In genomic region chr16:33379219-33379943, GRCm38 (mm10) we compare ENCODE assay signal across 7 mouse cellular contexts. TPM values are rescaled to one million over a fixed set of nuclear protein-coding genes. Genes with fewer than 3 reads are reported as not detected.
DNase-seq lines count a peak whose midpoint lies in the region; ATAC-seq and TF ChIP-seq lines count a peak whose summit lies in the region.

No protein-coding gene starts in this region.

- H3K9ac ChIP-seq in forebrain, embryonic 12.5 days = peak overlapping the region; percentile 99

- H3K27me3 ChIP-seq in spleen, adult 2 months (ENCODE audit: control insufficient read depth, insufficient read depth, low read length) = no peaks in the 10 kb centered on the region
- no peaks in the 10 kb centered on the region for H3K27me3 ChIP-seq in forebrain, embryonic 12.5 days
- no peaks in the 10 kb centered on the region for H3K27me3 ChIP-seq in small intestine, adult 2 months (ENCODE audit: control insufficient read depth, insufficient read depth, low read length)

- whole genome bisulfite sequencing in spleen, adult 2 months = 48% methylated on average over 6 of the region's 6 CpGs
- 55% methylated on average over 6 of the region's 6 CpGs for whole genome bisulfite sequencing in forebrain, embryonic 12.5 days
- WGBS in small intestine, adult 2 months = 29% methylated on average over 6 of the region's 6 CpGs

- no peaks in the 10 kb centered on the region; the same call in 1 of the 2 replicates for H3K4me1 ChIP-seq in spleen, adult 2 months (ENCODE audit: control insufficient read depth, insufficient read depth, insufficient read length)
- H3K4me1 ChIP-seq in forebrain, embryonic 12.5 days = peaks cover 26% of the 10 kb centered on the region
- peaks cover 3% of the 10 kb centered on the region for H3K4me1 ChIP-seq in small intestine, adult 2 months (ENCODE audit: control insufficient read depth, insufficient read depth, insufficient read length, low read length)

- TF ChIP-seq CTCF in spleen, adult 2 months (IDR thresholded peaks at IDR 0.05; ENCODE audit: extremely low read depth, insufficient read depth, insufficient read length, insufficient replicate concordance) = no peak
- TF ChIP-seq CTCF in small intestine, adult 2 months (IDR thresholded peaks at IDR 0.05; ENCODE audit: extremely low read depth, insufficient read length, insufficient replicate concordance, low read depth, low read length) = no peak

- H3K9me3 ChIP-seq in forebrain, embryonic 12.5 days = no peaks in the 10 kb centered on the region

- H3K4me3 ChIP-seq in spleen, adult 2 months (ENCODE audit: extremely low read depth, insufficient read depth, insufficient read length) = 0 out of 2 replicates have a peak overlapping the region, but pooled peaks have one; percentile 93
- peak overlapping the region; percentile 92 for H3K4me3 ChIP-seq in forebrain, embryonic 12.5 days (replicated peaks)
- H3K4me3 ChIP-seq in small intestine, adult 2 months (ENCODE audit: low read depth, low read length) = no peak overlapping the region

- peak overlapping the region; percentile 91 for H3K4me2 ChIP-seq in forebrain, embryonic 12.5 days

- DNase-seq in spleen, adult 2 months (ENCODE audit: low read depth in 1 of 2, low spot score in 2 of 2) = no peak
- DNase-seq in spleen, adult 18-20 months = no peak
- DNase-seq in kidney, postnatal 36 days = peak; percentile 34 to 61
- no peak for DNase-seq in urinary bladder, postnatal 14 days (ENCODE audit: low spot score)

- no peak for ATAC-seq in forebrain, embryonic 12.5 days (ENCODE audit: low FRiP score)
- ATAC-seq in inflammation-experienced regulatory T-cells, adult 6 months = no peak

- no peaks in the 10 kb centered on the region for H3K36me3 ChIP-seq in spleen, adult 2 months (ENCODE audit: control insufficient read depth, insufficient read depth, low read length)
- no peaks in the 10 kb centered on the region for H3K36me3 ChIP-seq in forebrain, embryonic 12.5 days (replicated peaks)
- H3K36me3 ChIP-seq in small intestine, adult 2 months (ENCODE audit: control insufficient read depth, insufficient read depth, low read length) = no peaks in the 10 kb centered on the region

- no peak for TF ChIP-seq POLR2A in spleen, adult 2 months (IDR thresholded peaks at IDR 0.05; ENCODE audit: low read depth, low read length)
- TF ChIP-seq POLR2A in small intestine, adult 2 months (IDR thresholded peaks at IDR 0.05; ENCODE audit: low read depth, low read length) = no peak

- no peak overlapping the region for H3K27ac ChIP-seq in spleen, adult 2 months (ENCODE audit: insufficient read depth, low read length)
- peak overlapping the region; percentile 96 for H3K27ac ChIP-seq in forebrain, embryonic 12.5 days
- peak overlapping the region; percentile 85 for H3K27ac ChIP-seq in small intestine, adult 2 months (ENCODE audit: insufficient read depth, low read depth, low read length)

RNA-seq across cellular contexts. Expression of gene Zfp148, which starts 1.3 kb away (rescaled TPM):
- polyA plus RNA-seq in spleen, adult 2 months (2012; rRNA removed) = 5.0 and 5.7 TPM in 2 replicates
- 71.1 and 71.2 TPM in 2 replicates for polyA plus RNA-seq in forebrain, embryonic 12.5 days (2016; fragmentation: Nextera tagmentation; extraction: Ambion mirVana)
- polyA plus RNA-seq in small intestine, adult 2 months (2012; rRNA removed) = 1.5 and 4.0 TPM in 2 replicates
- 10 to 100 TPM; 45.9 to 50.1 (median 46.0) TPM for polyA plus RNA-seq in inflammation-experienced regulatory T-cells, adult 6 months (2017; shearing (Covaris generic))

Comparison
In these comparisons a context has a peak if more than half of its experiments do, and no peak if none do; other contexts are left out.
1. DNase-seq: peak in kidney, postnatal 36 days (2 of 2); none in spleen, adult 2 months (0 of 2), spleen, adult 18-20 months (0 of 2) and urinary bladder, postnatal 14 days (single experiment).